Mouse (Mus musculus) central nervous system, embryonic 18 days (tissue): ENCODE results near the gene Krt82. TPM values are rescaled to one million over a fixed set of nuclear protein-coding genes. Genes with fewer than 3 reads are reported as not detected.

Experiments used
- polyA plus RNA-seq: library from polyadenylated mRNA; depleted of rRNA; stranded (reverse); fragments of >200 nt; gene quantifications from 2 replicates; pipeline ENCODE4 v1.2.3, GENCODE M21; 2012; rRNA removed

Gene Krt82
- not detected in 2 replicates for polyA plus RNA-seq

GRCm38 (mm10) chr15:101550567-101550966 lies at the start of gene Krt82:
Krt82 (minus strand) TSS chr15:101550667.

GRCm38 (mm10) chr15:101573796-101574345 lies 23.4 kb upstream of the Krt82 start, which contains the start of gene Krt75:
Krt75 (minus strand) TSS chr15:101573904.

GRCm38 (mm10) chr15:101562850-101563249 lies 12.4 kb upstream of the Krt82 start, which contains the start of gene Krt90:
Krt90 (minus strand) TSS chr15:101562950.

DNA sequence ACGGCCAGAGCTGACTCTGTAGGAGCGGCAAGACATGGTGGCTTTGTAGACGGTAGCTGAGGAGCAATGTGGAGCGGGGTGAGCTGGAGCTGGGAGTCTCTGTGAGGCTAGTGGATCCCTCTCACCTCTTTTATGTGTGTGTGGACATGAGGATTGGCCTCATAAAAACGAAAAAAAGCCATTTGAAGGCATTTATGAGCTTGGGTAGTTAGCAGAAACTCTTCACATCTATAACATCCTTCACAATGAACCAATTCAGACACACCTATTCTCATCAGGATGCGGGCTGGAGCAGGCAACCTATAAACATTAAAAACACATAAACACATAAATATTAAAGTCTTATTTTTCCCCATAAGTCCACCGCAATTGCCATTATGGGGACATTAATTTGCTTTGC lies 17.7 kb downstream of the Krt82 start, which contains the start of gene Krt84:
TSS of gene Krt84 (minus strand) at position 101 of the 400 bp plus-strand sequence.

GRCm38 (mm10) chr15:101517161-101517560 lies 33.3 kb downstream of the Krt82 start, which contains the start of gene Gm49425:
Gm49425 (minus strand) TSS chr15:101517261.

DNA sequence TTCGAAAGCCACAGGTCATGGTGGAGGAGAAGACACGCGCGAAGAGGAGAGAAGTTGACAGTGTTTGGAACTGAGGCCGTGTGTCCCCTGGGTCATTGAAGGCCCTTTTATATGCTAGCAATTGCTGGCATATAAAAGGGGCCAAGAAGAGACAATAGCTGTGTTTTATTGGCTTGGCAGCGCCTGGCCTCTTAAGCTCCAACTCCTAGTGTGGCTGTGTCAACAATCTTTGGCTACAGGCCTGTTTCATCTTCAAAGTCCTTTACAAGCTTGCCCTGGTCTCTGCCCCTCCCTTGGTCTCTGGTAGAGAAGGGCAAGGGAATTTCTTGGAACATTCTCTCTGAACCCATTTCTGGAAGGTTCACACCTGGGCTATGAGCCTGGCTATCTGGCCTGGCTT lies 59.0 kb downstream of the Krt82 start, which contains the start of gene Krt83:
TSS of gene Krt83 (minus strand) at position 82 of the 400 bp plus-strand sequence.

Other genes with a start within 250 kb of the Krt82 start
- gene Krt80, start 180.5 kb downstream of the Krt82 start, polyA plus RNA-seq, result 0.25 and 4.2 TPM in 2 replicates
- 0.55 and 21.6 TPM in 2 replicates for gene Krt7, start 139.6 kb downstream of the Krt82 start, polyA plus RNA-seq
- gene Krt87, start 111.9 kb downstream of the Krt82 start, polyA plus RNA-seq, result 0.34 and 0.45 TPM in 2 replicates
- gene Krt88, start 102.9 kb downstream of the Krt82 start, polyA plus RNA-seq, result not detected in 2 replicates
- gene Krt81, start 86.9 kb downstream of the Krt82 start, polyA plus RNA-seq, result 0.04 and 0.13 TPM in 2 replicates
- gene Krt86, start 77.2 kb downstream of the Krt82 start, polyA plus RNA-seq, result 0.04 and 0.05 TPM in 2 replicates
- not detected in 2 replicates for gene Krt83, start 59.2 kb downstream of the Krt82 start, polyA plus RNA-seq
- not detected in 2 replicates for gene Gm49425, start 33.4 kb downstream of the Krt82 start, polyA plus RNA-seq
- gene Krt84, start 17.8 kb downstream of the Krt82 start, polyA plus RNA-seq, result not detected in 2 replicates
- 0.15 and 0.16 TPM in 2 replicates for gene Krt90, start 12.3 kb upstream of the Krt82 start, polyA plus RNA-seq
- 0.07 and 0.09 TPM in 2 replicates for gene Krt75, start 23.2 kb upstream of the Krt82 start, polyA plus RNA-seq
- not detected in 2 replicates for gene Gm5414, start 77.5 kb upstream of the Krt82 start, polyA plus RNA-seq
- not detected in 2 replicates for gene Gm5478, start 96.7 kb upstream of the Krt82 start, polyA plus RNA-seq
- gene Krt6b, start 129.6 kb upstream of the Krt82 start, polyA plus RNA-seq, result 0.41 TPM in 1 of 2 replicates, not detected in the other
- 0.04 and 40.9 TPM in 2 replicates for gene Krt6a, start 143.6 kb upstream of the Krt82 start, polyA plus RNA-seq
- gene Krt5, start 162.2 kb upstream of the Krt82 start, polyA plus RNA-seq, result 0.08 and 1.1 TPM in 2 replicates
- 0.08 and 0.36 TPM in 2 replicates for gene Krt71, start 192.4 kb upstream of the Krt82 start, polyA plus RNA-seq
- gene Krt72, start 235.8 kb upstream of the Krt82 start, polyA plus RNA-seq, result 0.11 and 0.13 TPM in 2 replicates